Mouse (Mus musculus): ENCODE data around the gene P4ha3. TPM values are rescaled to one million over a fixed set of nuclear protein-coding genes. Genes with fewer than 3 reads are reported as not detected.

The P4ha3 gene
- total RNA-seq, 2 experiments from 2014 or later, result 3.5 to 5.7 TPM

DNA sequence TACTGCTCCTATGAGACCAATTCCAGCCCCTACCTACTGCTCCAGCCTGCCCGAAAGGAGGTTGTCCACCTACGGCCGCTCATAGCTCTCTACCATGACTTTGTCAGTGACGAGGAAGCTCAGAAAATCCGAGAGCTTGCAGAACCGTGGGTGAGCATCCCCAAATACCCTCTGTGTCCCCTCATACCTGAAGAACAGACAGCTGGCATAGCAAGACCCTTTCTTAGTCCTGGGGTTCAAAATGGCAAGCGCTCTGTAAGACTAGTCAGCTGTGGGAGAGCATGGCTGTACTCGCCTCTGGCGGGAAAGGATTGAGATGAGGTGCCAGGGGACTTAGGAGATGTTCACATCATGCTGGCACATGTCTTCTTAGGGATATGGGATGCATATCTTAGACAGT lies 20.6 kb downstream of the P4ha3 start:
- no peak for DNase-seq

- no peak for DNase-seq
Observed at GRCm38 (mm10) chr7:100307872-100308653, 22.7 kb downstream of the P4ha3 start.

DNA sequence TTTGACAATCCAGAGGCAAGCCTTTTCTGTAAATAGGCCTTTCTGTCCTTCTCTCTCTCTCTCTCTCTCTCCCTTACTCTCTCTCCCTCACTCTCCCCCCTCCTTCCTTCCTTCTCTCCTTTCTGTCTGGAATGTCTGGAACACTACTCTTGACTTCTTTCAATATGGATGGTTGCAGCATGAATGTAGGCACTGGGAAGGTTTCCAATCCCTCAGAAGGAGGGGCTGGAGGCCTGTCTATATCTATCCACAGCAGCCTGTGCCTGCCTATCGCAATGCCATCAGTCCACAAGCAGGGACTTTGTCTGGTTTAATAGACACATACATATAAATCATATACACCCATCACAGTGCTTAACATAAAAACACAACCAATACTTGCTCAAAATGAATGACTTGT lies 23.9 kb downstream of the P4ha3 start:
- DNase-seq, result no peak

GRCm38 (mm10) chr7:100309679-100310078 lies 24.4 kb downstream of the P4ha3 start:
- DNase-seq, result no peak

- DNase-seq, result no peak
Observed at GRCm38 (mm10) chr7:100310290-100310689, 25.0 kb downstream of the P4ha3 start.

DNA sequence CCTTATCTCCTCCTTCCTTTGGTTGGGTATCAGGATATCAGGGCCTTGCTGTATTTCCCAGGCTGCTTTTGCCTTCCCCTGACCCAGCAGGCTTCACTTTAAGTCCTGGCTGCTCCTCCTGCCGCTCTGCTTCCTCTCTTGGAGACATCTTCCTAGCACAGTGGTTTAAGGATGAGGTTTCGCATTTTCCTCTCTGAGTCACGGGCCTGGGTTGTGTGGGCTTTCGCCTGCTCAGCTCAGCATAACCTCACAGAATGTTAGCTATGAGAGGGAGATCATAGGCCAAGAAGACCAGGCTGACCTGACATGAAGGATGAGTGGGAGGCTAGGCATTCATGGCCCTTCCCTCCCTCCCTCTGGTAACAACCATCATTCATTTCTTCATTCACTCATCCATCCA lies 27.4 kb downstream of the P4ha3 start:
- DNase-seq, result no peak

DNA sequence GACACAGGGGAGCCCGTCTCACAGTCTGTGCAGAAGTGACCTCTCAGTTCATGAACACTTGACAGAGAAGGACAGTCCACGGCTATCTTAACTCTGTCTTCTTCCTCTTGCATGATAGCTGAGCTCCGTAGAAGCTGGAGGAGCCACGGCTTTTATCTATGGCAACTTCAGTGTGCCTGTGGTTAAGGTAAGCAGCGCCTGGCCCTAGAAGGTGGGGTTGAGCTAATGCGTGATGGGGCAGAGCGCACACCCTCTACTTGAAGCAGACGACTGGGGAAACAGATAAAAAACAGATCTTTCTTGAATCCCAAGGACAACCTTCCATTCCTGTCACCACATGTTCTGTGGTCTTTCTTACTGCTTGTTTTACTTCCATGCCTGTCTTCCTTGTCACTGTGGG lies 31.6 kb downstream of the P4ha3 start:
- no peak for DNase-seq

- no peak for DNase-seq
Observed at GRCm38 (mm10) chr7:100317534-100317933, 32.2 kb downstream of the P4ha3 start.

GRCm38 (mm10) chr7:100323721-100324120 lies 38.4 kb downstream of the P4ha3 start:
- no peak for DNase-seq

DNA sequence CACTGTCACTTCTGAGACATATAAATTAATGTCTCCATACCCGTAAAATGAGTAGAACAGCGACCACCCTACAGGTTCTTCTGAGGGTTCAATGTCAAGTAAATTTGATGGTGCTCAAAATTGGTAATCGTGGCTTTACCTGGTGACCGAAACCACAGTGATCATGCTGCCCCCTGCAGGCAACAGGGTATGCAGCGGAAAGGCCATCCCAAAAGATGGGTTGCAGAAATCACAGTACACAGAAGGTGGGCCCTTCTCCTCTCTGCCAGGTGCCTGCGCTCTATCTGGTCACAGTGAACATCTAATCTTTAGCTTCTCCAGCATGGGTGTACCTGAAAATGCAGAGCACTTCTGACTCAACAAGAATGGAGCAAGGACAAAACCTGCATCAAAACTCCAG lies 40.2 kb downstream of the P4ha3 start:
- peak; percentile 58 for DNase-seq

DNA sequence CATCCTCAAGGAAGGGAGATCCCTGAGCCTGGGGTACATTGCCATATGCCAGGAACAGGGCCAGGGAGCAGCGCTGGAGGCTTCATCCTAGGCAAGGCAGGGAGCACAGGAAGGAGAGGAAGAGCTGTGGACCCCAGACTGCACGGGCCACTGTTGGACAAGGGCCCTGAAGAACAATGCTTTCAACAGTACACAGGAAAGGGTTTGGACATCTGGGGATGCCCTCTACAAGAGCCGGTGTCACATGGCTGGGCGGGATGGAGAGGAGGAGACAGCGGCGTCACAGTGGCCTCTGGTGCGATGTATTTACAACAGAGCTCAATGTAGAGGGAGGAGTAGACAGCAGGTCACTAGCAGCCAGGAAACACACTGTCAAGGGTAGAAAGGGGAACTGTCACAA lies 42.2 kb downstream of the P4ha3 start:
- DNase-seq, result no peak

DNA sequence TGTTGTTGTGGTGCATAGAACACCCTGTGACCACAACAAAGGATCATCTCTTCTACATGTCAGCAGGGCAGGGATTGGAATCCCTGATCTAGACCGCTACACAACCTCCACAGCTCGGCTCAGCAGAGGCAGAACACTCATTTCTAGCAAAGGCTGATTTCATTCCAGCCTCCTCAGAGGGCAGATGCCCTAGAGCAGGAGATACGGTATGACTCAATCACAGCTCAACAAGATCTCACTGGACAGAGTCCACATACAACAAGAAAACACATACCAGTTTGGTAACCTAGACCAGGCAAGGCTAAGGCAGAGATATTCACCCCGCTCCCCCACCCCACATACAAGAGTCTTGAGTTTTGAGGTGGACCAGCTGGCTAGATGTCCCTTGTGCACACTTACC lies 43.3 kb downstream of the P4ha3 start:
- no peak for DNase-seq

GRCm38 (mm10) chr7:100331269-100331668 lies 45.9 kb downstream of the P4ha3 start:
- no peak for DNase-seq

GRCm38 (mm10) chr7:100335921-100336320 lies 50.6 kb downstream of the P4ha3 start:
- DNase-seq, result no peak

GRCm38 (mm10) chr7:100354984-100355383 lies 69.7 kb downstream of the P4ha3 start:
- DNase-seq, result no peak

- no peak for DNase-seq
Observed at GRCm38 (mm10) chr7:100356324-100356723, 71.0 kb downstream of the P4ha3 start.

- DNase-seq, result no peak
Observed at GRCm38 (mm10) chr7:100356768-100357167, 71.4 kb downstream of the P4ha3 start.

DNA sequence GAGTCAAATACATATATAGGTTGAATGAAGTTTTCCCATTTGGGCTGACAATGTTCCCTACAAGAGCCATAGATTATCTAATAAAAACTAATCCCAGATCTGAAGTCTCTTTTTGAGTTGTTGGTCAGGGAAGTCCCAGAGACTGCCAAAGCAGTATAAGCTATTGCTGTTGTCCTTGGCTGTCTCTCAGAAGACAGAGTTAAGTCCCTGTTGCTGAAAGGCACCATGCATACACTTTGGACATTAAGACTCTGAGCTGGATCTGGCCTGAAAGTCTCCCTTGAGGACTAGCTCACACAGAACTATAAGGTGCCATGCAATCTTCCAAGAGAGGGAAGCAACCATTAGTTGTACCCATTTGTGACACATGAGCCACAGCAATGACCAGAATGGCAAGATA lies 72.5 kb downstream of the P4ha3 start:
- no peak for DNase-seq

GRCm38 (mm10) chr7:100363162-100363561 lies 77.8 kb downstream of the P4ha3 start:
- no peak for DNase-seq

DNA sequence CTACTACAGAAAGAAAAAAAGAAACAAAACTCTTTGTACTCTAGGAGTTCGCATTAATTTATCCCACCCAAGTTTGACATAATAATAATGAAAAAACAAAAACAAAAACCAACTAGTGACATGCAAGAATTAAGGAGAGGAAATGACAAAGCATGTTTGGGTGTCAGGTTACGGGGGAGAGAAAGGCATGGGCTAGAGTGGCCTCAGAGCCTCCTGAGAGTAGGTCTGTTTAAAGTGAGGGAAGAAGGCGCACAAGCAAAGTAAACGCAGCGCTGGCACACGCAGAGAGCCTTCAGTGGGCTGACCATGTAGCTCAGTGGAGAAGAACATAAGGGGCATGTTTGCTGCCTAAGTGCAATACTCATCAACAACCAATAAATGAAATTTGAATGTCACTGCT lies 79.6 kb downstream of the P4ha3 start:
- no peak for DNase-seq
